Mouse (Mus musculus) c-Kit-positive CD71-positive TER-119-positive erythroid progenitor cells, embryonic 14.5 days (primary cell): Measurements from ENCODE around the gene Eps15.

Source experiments
- DNase-seq: peaks from one replicate; pipeline ENCODE4 v3.0.0-alpha.2; 2013; ENCODE audit warnings: low spot score

The Eps15 gene

DNA sequence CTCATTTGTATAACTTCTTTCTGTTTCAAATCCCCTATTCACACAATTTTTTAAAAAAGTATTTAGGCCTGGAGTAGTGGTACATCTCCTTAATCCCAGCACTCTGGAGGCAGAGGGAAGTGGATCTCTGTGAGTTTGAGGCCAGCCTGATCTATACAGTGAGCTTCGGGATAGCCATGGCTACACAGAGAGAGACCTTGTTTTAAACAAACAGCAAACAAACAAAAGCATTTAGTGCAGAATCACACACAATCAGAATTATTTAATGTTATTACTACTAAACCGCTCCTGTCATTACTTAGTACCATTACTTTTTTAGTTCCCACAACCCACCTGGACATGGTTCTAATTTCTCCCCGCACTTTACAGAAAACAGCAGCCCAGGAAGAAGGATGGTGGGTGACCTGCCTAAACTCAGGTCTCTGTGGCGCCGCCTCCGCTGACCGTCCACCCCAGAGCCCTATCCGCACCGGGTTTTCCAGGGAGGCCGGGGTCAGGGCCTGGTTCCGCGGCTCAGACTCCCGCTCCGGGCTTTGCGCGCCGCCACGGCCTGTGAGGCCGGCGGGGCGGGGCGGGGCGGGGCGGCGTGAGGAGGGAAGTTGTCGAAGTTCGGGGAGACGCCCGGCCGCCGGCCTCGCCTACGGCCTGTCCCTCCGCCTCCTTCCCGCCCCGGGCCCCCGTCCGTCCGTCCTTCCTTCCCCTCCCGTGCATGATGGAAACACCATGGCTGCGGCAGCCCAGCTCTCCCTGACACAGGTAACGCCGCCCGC is at the start of gene Eps15:
Gene Eps15 (plus strand): TSS at position 580 of the 770 bp plus-strand sequence.
- peak; percentile 93 for DNase-seq

DNA sequence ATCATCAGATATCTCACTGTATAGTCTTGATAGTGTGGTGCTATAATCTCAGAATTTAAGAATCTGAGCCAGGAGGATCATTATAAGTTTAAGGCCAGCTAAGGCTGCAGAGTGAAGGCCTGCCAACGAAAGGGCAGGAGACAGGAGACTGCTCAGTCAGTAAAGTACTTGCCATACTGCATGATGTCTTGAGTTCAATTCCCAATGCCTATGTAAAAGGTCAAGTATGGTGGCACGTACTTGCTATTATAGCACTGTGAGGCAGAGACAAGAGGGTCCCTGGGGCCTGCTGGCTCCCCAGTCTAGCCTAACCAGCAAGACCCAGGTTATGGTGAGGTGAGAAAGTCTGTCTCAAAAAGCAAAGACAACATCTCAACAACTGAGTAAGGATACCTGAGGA is 45.9 kb upstream of the Eps15 start, which contains the start of gene Calr4:
Gene Calr4 (plus strand): TSS at position 301 of the 400 bp plus-strand sequence.
- no peak for DNase-seq

- DNase-seq, result no peak
These were observed 45.2 kb upstream of the Eps15 start for GRCm38 (mm10) chr4:109234806-109235350.

GRCm38 (mm10) chr4:109236186-109236879 is 43.7 kb upstream of the Eps15 start:
- DNase-seq, result no peak

GRCm38 (mm10) chr4:109238428-109239268 is 41.4 kb upstream of the Eps15 start:
- DNase-seq, result no peak

DNA sequence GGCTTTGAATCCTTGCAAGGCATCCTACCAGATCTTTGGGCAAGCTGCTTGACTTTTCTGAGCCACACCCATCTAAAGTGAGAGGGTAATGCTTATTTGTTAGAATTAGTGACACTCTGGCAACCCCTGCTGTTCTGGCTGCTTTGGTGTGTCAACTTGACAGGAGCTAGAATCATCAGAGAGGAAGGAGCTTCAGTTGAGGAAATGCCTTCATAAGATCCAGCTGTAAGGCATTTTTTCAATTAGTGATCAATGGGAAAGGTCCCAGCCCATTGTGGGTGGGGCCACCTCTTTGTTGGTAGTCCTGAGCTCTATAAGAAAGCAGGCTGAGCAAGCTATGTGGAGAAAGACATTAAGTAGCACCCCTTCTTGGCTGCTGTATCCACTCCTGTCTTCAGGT is 38.8 kb upstream of the Eps15 start:
- DNase-seq, result no peak

DNA sequence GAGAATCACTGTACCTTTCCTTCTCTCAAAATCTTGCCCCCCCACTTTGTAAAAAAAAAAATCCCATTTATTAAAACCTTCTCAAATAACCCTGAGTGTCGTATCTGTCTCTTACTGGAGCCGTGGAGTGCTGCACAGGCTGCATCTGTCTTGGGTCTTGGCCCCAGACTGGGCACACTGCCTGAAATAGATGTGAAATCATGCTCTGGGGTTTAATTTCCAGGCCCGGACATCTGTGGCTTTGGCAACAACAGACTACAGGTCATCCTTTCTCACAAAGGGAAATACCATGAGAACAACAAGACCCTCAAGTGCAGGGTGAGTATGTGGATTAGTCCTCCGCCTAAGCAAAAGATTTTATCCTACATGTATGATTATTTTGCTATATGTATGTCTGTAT is 38.1 kb upstream of the Eps15 start:
- no peak for DNase-seq

DNA sequence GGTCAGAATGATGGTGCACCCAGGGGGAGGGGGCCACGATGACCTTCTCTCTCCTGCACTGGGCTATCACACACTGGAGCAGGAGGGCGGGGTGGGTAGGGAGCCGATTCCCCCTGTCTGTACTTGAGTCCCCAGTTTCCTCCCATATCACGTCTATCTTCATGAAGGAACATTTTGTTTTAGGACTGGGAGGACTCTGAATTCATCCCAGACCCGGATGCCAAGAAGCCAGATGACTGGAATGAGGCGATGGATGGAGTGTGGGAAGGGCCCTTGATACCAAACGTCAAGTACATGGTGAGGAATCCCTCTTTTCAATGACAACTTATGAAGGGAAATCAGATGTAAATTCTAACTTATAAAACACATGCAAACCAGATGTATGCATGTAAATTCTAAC is 35.6 kb upstream of the Eps15 start:
- DNase-seq, result no peak

DNA sequence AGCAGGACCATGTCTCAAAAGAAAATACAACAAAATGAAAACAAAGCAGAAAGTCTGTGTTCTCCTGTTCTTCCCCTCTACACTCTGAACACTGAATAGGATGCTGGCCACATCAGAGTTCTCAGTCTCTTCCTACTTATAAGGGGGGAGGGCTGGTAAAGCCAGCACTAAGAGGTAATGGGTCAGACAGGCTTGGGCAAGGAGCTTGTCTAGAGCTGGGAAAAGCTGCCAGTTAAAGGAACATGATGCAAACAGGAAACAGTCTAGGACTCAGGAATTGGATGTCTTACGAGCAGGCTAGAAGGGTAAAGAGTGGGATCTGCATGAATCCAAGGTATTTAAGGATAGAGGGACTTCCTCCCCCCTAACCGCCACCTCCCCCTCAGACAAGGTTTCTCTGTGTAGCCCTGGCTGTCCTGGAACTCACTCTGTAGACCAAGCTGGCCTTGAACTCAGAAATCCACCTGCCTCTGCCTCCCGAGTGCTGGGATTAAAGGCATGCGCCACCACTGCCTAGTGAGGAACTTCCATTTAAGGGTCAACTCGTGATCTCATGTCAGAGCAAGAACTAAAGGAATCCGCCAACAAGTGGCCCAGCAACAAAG is 35.0 kb upstream of the Eps15 start:
- DNase-seq, result no peak

GRCm38 (mm10) chr4:109251605-109252004 is 28.5 kb upstream of the Eps15 start:
- peak; percentile 48 for DNase-seq

GRCm38 (mm10) chr4:109252199-109252598 is 27.9 kb upstream of the Eps15 start:
- DNase-seq, result no peak

- DNase-seq, result peak; percentile 41
These were observed 26.4 kb upstream of the Eps15 start for GRCm38 (mm10) chr4:109253664-109254151.

- DNase-seq, result peak; percentile 46
These were observed 25.6 kb upstream of the Eps15 start for GRCm38 (mm10) chr4:109254511-109254910.

DNA sequence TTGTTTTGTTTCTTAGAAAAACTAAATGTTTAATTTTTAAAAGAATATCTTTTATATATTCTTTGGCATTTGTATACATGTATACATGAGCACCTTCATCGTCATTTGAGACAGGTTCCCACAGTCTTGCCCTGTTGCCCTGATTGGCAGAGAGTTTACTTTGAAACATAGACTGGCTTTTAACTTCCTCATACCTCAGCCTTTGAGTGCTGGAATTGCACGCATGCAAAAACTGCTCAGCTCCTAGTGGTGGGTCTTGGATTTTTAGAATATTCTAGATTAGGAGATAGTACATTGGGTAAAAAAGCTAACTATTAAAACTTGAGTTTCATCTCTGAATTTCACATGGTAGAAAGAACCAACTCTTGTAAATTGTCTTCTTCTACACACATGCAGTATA is 24.7 kb upstream of the Eps15 start:
- DNase-seq, result peak; percentile 12

DNA sequence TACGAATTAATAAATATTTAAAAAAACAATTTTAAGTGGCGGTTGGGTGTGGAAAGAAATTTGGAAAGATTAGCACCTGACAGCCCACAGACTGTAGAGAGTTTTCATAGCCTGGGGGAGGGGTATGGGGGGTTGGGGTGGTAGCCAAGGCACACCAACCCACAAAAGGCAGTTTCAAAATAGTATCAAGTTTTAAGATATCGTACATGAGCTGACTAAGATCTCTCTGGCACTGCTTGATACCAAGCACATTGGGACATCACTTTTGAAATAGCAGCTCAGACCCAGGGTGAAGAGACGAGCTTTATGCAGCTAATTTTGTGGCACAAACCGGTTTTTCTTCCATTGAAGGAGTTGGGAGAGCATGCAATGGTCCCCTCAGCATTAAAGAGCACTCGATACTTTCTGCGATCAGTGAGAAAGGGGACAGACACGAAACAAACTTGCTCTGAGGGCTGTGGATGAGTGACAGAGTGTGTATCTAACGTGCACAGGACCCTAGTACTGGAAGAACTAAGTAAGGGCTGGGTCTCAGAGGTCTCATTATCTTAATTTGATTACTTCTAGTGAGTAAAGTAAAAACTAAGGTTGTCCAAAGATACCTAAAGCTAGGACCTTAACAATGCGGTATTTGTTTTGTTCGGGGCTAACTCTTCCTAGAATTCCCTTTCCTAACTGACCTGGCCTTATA is 24.2 kb upstream of the Eps15 start:
- peak; percentile 26 for DNase-seq

GRCm38 (mm10) chr4:109256791-109257190 is 23.3 kb upstream of the Eps15 start:
- DNase-seq, result no peak

GRCm38 (mm10) chr4:109257639-109258038 is 22.4 kb upstream of the Eps15 start:
- no peak for DNase-seq

- no peak for DNase-seq
These were observed 18.0 kb upstream of the Eps15 start for GRCm38 (mm10) chr4:109262068-109262467.

DNA sequence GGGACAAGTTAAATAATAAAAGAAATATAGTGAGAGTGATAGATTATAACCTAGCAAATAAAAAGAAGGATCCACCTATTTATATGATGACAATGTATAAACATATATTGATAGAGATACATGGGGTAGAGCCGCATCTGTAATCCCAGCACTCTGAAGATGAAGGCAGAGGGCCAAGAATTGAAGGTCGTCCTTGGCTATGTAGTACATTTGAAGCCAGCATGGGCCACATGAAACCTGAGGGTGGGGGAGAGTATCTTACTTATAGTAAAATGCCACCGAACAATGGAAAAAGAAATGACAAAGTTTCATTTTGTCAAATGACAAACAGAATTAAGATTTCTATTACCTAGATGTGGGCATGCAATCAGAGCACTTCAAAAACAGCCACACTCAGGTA is 14.0 kb upstream of the Eps15 start:
- no peak for DNase-seq

- DNase-seq, result no peak
These were observed 13.3 kb upstream of the Eps15 start for GRCm38 (mm10) chr4:109266744-109267143.

- no peak for DNase-seq
These were observed 12.6 kb upstream of the Eps15 start for GRCm38 (mm10) chr4:109267452-109267851.
